Comparison of ENCODE assay signal across 7 mouse cellular contexts in the genomic region with DNA sequence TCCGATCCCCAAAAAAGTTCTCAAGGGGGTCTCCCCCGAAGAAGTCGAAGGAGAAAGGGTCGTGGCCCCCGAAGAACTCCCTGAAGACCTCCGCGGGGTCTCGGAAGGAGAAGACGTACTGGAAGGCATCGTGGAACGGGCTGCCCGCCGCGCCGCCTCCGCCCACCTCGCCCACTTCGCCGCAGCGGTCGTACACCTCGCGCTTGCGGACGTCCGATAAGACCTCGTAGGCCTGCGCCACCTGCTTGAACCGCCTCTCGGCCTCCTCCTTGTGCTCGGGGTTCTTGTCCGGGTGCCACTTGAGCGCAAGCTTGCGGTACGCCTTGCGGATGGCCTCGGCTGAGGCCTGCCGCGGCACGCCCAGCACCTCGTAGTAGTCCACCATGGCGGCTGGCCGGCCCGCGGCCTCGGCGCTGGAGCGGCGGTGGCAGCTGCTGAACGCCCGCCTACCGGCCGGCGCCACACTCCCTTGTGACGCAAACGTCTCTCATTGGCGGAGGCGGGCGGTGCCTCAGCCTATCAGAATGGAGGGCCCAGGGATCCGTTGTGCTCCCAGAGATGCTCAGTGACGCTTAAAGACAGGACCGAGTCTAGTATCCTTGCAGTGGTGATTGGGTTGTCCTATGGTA. TPM values are rescaled to one million over a fixed set of nuclear protein-coding genes. Genes with fewer than 3 reads are reported as not detected.
DNase-seq lines count a peak whose midpoint lies in the region; ATAC-seq and TF ChIP-seq lines count a peak whose summit lies in the region.

Gene Dnajb3, minus strand, starts transcription at position 489 of the 629 bp plus-strand sequence.

- peak within 1 kb of the TSS; percentile 58; the same call in 1 of the 2 replicates for H3K27ac ChIP-seq in intestine, embryonic 16.5 days (ENCODE audit: low read length)
- H3K27ac ChIP-seq in midbrain, embryonic 10.5 days (replicated peaks), result peak within 1 kb of the TSS; percentile 89
- no peak within 1 kb of the TSS for H3K27ac ChIP-seq in spleen, adult 2 months (ENCODE audit: insufficient read depth, low read length)

- no peak for TF ChIP-seq CTCF in spleen, adult 2 months (IDR thresholded peaks at IDR 0.05; ENCODE audit: extremely low read depth, insufficient read depth, insufficient read length, insufficient replicate concordance)

- peak within 1 kb of the TSS; percentile 59 for H3K4me3 ChIP-seq in intestine, embryonic 16.5 days (ENCODE audit: low read length)
- H3K4me3 ChIP-seq in midbrain, embryonic 10.5 days, result peak within 1 kb of the TSS; percentile 54
- H3K4me3 ChIP-seq in spleen, adult 2 months (ENCODE audit: extremely low read depth, insufficient read depth, insufficient read length), result peak within 1 kb of the TSS; percentile 63

- peaks cover 3% of the 10 kb centered on the region; the same call in 1 of the 2 replicates for H3K9me3 ChIP-seq in intestine, embryonic 16.5 days (ENCODE audit: control insufficient read depth, low read length)
- H3K9me3 ChIP-seq in midbrain, embryonic 10.5 days (replicated peaks), result peaks cover 17% of the 10 kb centered on the region

- H3K27me3 ChIP-seq in intestine, embryonic 16.5 days (replicated peaks; ENCODE audit: control insufficient read depth, insufficient read depth, low read length), result no peaks in the 10 kb centered on the region
- H3K27me3 ChIP-seq in midbrain, embryonic 10.5 days (ENCODE audit: low read depth, poor library complexity, severe bottlenecking), result peaks cover 22% of the 10 kb centered on the region
- H3K27me3 ChIP-seq in spleen, adult 2 months (ENCODE audit: control insufficient read depth, insufficient read depth, low read length), result no peaks in the 10 kb centered on the region

- peak within 1 kb of the TSS; percentile 83 for H3K9ac ChIP-seq in intestine, embryonic 16.5 days (ENCODE audit: low read depth, low read length)

- 7% methylated on average over 62 of the region's 62 CpGs for WGBS in intestine, embryonic 16.5 days
- WGBS in midbrain, embryonic 10.5 days, result 7% methylated on average over 62 of the region's 62 CpGs
- 22% methylated on average over 62 of the region's 62 CpGs for WGBS in spleen, adult 2 months

- H3K4me1 ChIP-seq in intestine, embryonic 16.5 days (ENCODE audit: control insufficient read depth, insufficient read depth, low read length), result no peaks in the 10 kb centered on the region
- peaks cover 11% of the 10 kb centered on the region for H3K4me1 ChIP-seq in midbrain, embryonic 10.5 days
- peaks cover 3% of the 10 kb centered on the region; the same call in 1 of the 2 replicates for H3K4me1 ChIP-seq in spleen, adult 2 months (ENCODE audit: control insufficient read depth, insufficient read depth, insufficient read length)

- peak; percentile 81 for DNase-seq in adrenal gland, postnatal 25 days
- DNase-seq in gastrocnemius, postnatal 14 days, result peak; percentile 79
- DNase-seq in left cerebral cortex, postnatal 4 days, result peak; percentile 88
- DNase-seq in midbrain, embryonic 10.5 days (ENCODE audit: low spot score), result peak; percentile 88
- DNase-seq in spleen, adult 2 months (ENCODE audit: low read depth in 1 of 2, low spot score in 2 of 2), result peak; percentile 3 to 65

- ATAC-seq in common myeloid progenitor, adult 5-6 weeks (replicated peaks; ENCODE audit: low read depth, poor library complexity, severe bottlenecking), result peak; percentile 84
- peak; percentile 92 for ATAC-seq in intestine, embryonic 16.5 days

- H3K4me2 ChIP-seq in intestine, embryonic 16.5 days (ENCODE audit: low read depth, low read length), result peak within 1 kb of the TSS; percentile 93

- H3K36me3 ChIP-seq in intestine, embryonic 16.5 days (ENCODE audit: control insufficient read depth, insufficient read depth, low read length), result no peaks in the 10 kb centered on the region
- H3K36me3 ChIP-seq in midbrain, embryonic 10.5 days, result 0 out of 2 replicates have a peak, but pooled peaks cover 5% of the 10 kb centered on the region
- no peaks in the 10 kb centered on the region for H3K36me3 ChIP-seq in spleen, adult 2 months (ENCODE audit: control insufficient read depth, insufficient read depth, low read length)

- TF ChIP-seq POLR2A in spleen, adult 2 months (IDR thresholded peaks at IDR 0.05; ENCODE audit: low read depth, low read length), result no peak

- intact Hi-C loops in gastrocnemius, postnatal 14 days (cut with DNase I; ENCODE audit: low total_unique reads), result no loop called here
- intact Hi-C loops in left cerebral cortex, postnatal 4 days (cut with DNase I), result no loop called here

RNA-seq across cellular contexts. Expression of gene Dnajb3, which starts in this region (rescaled TPM):
- 3.4 and 5.9 TPM in 2 replicates for total RNA-seq in adrenal gland, postnatal 25 days (2021)
- 1.4 and 2.3 TPM in 2 replicates for total RNA-seq in common myeloid progenitor, adult 5-6 weeks (2017)
- under 1 TPM; 0.22 to 0.39 TPM for total RNA-seq in gastrocnemius, postnatal 14 days (2021)
- polyA plus RNA-seq in intestine, embryonic 16.5 days (2015; fragmentation: Nextera tagmentation; extraction: Ambion mirVana), result 5.7 and 8.0 TPM in 2 replicates
- total RNA-seq in left cerebral cortex, postnatal 4 days (2021), result 1 to 10 TPM; 4.9 to 5.9 TPM
- 10.7 and 11.1 TPM in 2 replicates for polyA plus RNA-seq in midbrain, embryonic 10.5 days (2016; fragmentation: Nextera tagmentation; extraction: Ambion mirVana)
- polyA plus RNA-seq in spleen, adult 2 months (2012; rRNA removed), result 1.3 and 2.3 TPM in 2 replicates

Comparison
In these comparisons a context has a peak if more than half of its experiments do, and no peak if none do; other contexts are left out.
1. Peak in DNase-seq in gastrocnemius, postnatal 14 days; RNA of the gene not detected or under 1 TPM.
2. DNase-seq: peak in every context shown above with its lines; median percentile 88 in left cerebral cortex, postnatal 4 days; 88 in midbrain, embryonic 10.5 days; 81 in adrenal gland, postnatal 25 days; 79 in gastrocnemius, postnatal 14 days; 34 in spleen, adult 2 months.